Mouse (Mus musculus) cerebellum, adult 2 months (tissue): ENCODE data around the gene Gm7030. TPM values are rescaled to one million over a fixed set of nuclear protein-coding genes. Genes with fewer than 3 reads are reported as not detected.
"Not testable (repeated sequence)": the region's sequence is repeated elsewhere in the genome, so short reads cannot be mapped to it uniquely, and the experiment has no call there.

ENCODE experiments used
- DNase-seq, 2 experiments: peaks; one replicate each; pipeline ENCODE4 v3.0.0; 2021
- H3K27ac ChIP-seq: fragments of 200-500 bp; 2 replicates; pipeline ENCODE4 v1.5.1; 2012; ENCODE audit warnings: low read length, control low read depth, inconsistent platforms; ENCODE audit not compliant: insufficient read depth
- H3K27me3 ChIP-seq: fragments of 200-500 bp; 2 replicates; pipeline ENCODE4 v1.6.1; 2012; ENCODE audit warnings: inconsistent platforms, mild to moderate bottlenecking, low read length, moderate library complexity; ENCODE audit not compliant: control insufficient read depth, insufficient read depth
- H3K4me1 ChIP-seq: fragments of 200-500 bp; 2 replicates; pipeline ENCODE4 v1.6.1; 2011; ENCODE audit warnings: low read length; ENCODE audit not compliant: control insufficient read depth, insufficient read depth
- H3K4me3 ChIP-seq: fragments of 200-500 bp; replicated peaks from 2 replicates; pipeline ENCODE3; 2011; ENCODE audit warnings: mild to moderate bottlenecking, low read depth, low read length, control low read depth; ENCODE audit not compliant: insufficient read depth
- CTCF ChIP-seq: fragments of 200-500 bp; IDR thresholded peaks from 2 replicates; pipeline ENCODE4 v1.5.1; 2011; ENCODE audit warnings: low read depth, mild to moderate bottlenecking, control low read depth, low read length, moderate library complexity, borderline replicate concordance; ENCODE audit not compliant: insufficient read depth
- POLR2A ChIP-seq: fragments of 200-500 bp; IDR thresholded peaks from 2 replicates; pipeline ENCODE4 v1.6.1; 2011; ENCODE audit warnings: low read length, control low read depth, borderline replicate concordance; ENCODE audit not compliant: insufficient read depth
- WGBS: fragments of 180-500 bp; shearing (Covaris S2); methylation state at CpG from one replicate; pipeline ENCODE4 v1.1.7; 2018; 5-methylcytosine and 5-hydroxymethylcytosine counted together
- polyA plus RNA-seq: library from polyadenylated mRNA; depleted of rRNA; stranded (reverse); fragments of >200 nt; gene quantifications from 2 replicates; pipeline ENCODE4 v1.2.3, GENCODE M21; 2012

The Gm7030 gene
- polyA plus RNA-seq, 1 experiment, result not detected

DNA sequence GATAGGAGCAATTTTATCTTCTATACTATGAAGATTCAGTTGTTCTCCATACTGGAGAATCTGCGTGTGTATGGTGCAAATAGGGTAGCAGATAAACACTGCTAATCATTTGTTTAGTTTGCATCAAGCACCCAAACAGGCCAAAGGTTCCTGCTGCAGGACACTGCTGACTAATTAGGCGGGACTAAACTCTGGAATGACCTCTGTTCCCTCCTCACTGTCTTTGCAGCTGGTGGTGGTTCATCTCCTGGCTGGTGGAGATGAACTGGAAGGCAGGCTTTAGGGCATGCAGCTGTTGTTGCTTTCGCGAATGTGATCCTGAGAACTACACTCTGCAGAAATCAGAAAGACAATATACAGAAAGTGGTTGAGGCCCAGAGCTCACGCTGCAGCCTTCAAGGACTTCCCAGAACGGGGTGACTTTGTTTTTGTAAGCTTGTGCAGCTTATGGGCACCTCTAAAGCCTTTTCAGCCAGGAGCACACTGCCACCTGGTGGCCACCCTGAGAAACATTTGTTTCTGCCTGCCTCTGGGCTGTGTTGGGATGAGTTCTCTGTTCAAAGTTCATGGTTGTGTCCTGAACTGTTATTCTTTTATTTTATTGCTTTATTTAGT lies 15.1 kb downstream of the Gm7030 start:
- DNase-seq, result peak; percentile 13 to 38

GRCm38 (mm10) chr17:36111510-36111868 lies 17.7 kb downstream of the Gm7030 start:
- not testable (repeated sequence) for H3K4me3 ChIP-seq, DNase-seq
- WGBS, result under 1% methylated on average over 10 of the region's 10 CpGs

More for the DNA sequence above, 15.1 kb downstream of the Gm7030 start:
- not testable (repeated sequence) for H3K27me3 ChIP-seq, H3K4me3 ChIP-seq, H3K27ac ChIP-seq, H3K4me1 ChIP-seq
- WGBS, result 20% methylated on average over 6 of the region's 6 CpGs
- peak; percentile 46; the same call in 1 of the 2 replicates for TF ChIP-seq CTCF

DNA sequence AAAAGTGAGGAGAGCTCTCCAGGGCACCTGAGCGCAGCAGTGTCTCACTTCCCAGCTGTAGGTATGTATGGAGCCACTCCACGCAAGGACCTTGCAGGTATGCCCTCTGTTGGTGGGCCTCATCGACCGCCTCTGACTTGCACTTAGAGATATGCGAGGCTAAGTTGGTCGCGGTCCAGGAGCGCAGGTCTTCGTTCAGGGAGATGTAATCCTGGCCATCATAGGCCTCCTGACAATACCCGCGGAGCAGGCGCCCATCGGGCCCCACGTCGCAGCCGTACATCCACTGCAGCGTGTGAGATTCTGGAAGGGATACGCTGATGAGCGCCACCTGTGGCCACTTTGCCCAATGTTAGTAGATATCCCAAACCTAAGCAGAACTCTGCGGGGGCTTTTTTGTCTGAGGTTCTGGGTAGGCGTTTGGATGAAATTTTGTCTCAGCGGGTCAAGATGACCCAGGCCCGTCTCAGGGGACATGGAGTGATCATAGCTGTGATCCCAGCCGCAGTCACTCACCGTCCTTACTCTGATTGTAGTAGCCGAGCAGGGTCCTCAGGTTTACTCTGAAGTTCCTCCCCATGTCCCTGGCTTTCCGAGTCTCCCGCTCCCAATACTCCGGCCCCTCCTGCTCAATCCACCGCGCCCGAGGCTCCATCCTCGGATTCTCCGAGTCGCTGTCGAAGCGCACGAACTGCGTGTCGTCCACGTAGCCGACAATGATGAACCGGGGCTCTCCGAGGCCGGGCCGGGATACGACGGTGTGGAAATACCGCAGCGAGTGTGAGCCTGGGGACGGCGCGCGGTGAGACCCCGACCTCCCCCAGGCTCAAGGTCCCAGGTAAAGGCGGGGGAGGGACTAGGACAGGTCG lies 18.4 kb downstream of the Gm7030 start:
- not testable (repeated sequence) for H3K27ac ChIP-seq, H3K4me3 ChIP-seq, H3K4me1 ChIP-seq, H3K27me3 ChIP-seq
- TF ChIP-seq CTCF, result peak; percentile 22; the same call in 1 of the 2 replicates
- under 1% methylated on average over 57 of the region's 57 CpGs for WGBS
- DNase-seq, result peak in 1 of 2 experiments; percentile 19

More at GRCm38 (mm10) chr17:36111510-36111868, 17.7 kb downstream of the Gm7030 start:
- H3K27ac ChIP-seq, H3K4me1 ChIP-seq, H3K27me3 ChIP-seq: not testable (repeated sequence)

- H3K4me1 ChIP-seq, H3K4me3 ChIP-seq, DNase-seq, H3K27ac ChIP-seq, H3K27me3 ChIP-seq: not testable (repeated sequence)
- WGBS, result 44% methylated on average over 3 of the region's 3 CpGs
Observed at GRCm38 (mm10) chr17:36110129-36110528, 19.1 kb downstream of the Gm7030 start.

DNA sequence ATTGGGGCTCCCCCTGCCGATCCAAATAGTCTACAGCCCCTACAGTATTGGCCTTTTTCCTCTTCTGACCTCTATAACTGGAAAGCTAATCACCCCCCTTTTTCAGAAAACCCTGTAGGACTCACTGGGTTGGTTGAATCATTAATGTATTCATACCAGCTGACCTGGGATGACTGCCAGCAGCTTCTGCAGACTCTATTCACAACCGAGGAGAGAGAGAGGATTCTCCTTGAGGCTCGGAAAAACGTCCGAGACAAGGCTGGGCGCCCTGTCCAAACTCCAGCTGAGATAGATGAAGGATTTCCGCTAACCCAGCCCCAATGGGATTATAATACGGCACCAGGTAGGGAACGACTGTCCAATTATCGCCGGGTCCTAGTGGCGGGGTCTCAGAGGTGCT lies 27.1 kb downstream of the Gm7030 start:
- 46% methylated on average over 12 of the region's 12 CpGs for WGBS
- H3K4me3 ChIP-seq, H3K27me3 ChIP-seq, H3K27ac ChIP-seq, H3K4me1 ChIP-seq: not testable (repeated sequence)
- peak in 1 of 2 experiments; percentile 18 for DNase-seq

DNA sequence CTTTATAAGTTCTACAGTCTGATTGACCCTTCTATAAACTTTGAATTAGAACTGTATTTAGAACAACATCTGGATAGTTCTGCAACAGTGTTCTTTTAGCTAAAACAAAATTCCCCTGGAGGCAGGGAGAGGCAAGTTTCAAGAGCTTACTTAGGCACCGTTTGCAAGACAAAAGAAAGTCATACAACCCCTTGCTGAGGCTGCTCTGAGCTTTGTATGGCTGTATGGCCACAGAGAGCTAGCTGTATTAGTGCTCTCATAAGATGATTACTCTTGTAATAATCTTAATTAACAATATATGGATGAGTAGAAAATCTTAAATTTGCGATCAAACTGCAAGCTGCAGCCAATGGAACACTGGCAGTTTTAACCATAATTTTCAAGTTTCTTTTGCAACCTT lies 29.6 kb downstream of the Gm7030 start:
- H3K4me3 ChIP-seq, H3K27me3 ChIP-seq, H3K4me1 ChIP-seq, H3K27ac ChIP-seq, DNase-seq: not testable (repeated sequence)
- 47% methylated on average over 2 of the region's 2 CpGs for WGBS

- WGBS, result 30% methylated on average over 3 of the region's 3 CpGs
- Histone ChIP-seq H3K27ac (no peak overlapping the region), H3K4me1 (no peaks in the 10 kb centered on the region), H3K27me3 (no peaks in the 10 kb centered on the region), H3K4me3 (no peak overlapping the region)
- TF ChIP-seq CTCF, result no peak
- TF ChIP-seq POLR2A, result no peak
- DNase-seq, result no peak
Observed at GRCm38 (mm10) chr17:36093936-36094335, 35.3 kb downstream of the Gm7030 start.

- not testable (repeated sequence) for DNase-seq, H3K4me3 ChIP-seq, H3K27ac ChIP-seq, H3K4me1 ChIP-seq, H3K27me3 ChIP-seq
Observed at GRCm38 (mm10) chr17:36092520-36092919, 36.7 kb downstream of the Gm7030 start.

DNA sequence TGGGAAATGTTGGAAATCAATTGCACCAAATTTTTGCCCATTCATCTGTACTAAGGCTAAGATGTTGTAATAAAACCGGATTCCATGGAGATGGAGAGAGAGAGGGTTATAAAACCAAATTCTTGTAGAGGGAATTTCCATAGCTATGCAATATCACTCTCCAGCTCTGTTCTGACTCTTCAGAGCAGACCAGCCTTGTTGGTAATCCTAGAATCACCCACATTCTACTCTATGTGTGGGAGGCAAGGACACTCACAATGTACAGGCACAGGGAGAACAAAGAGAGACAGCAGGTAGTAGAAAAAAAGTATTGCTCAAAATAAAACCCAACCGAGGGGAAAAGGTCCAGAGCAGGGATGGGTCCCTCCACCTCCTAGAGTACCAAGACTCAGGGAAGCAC lies 37.3 kb downstream of the Gm7030 start:
- not testable (repeated sequence) for H3K4me1 ChIP-seq, H3K27me3 ChIP-seq, DNase-seq, H3K27ac ChIP-seq, H3K4me3 ChIP-seq
- no CpG with 5 or more reads among the region's 2 CpGs for WGBS

DNA sequence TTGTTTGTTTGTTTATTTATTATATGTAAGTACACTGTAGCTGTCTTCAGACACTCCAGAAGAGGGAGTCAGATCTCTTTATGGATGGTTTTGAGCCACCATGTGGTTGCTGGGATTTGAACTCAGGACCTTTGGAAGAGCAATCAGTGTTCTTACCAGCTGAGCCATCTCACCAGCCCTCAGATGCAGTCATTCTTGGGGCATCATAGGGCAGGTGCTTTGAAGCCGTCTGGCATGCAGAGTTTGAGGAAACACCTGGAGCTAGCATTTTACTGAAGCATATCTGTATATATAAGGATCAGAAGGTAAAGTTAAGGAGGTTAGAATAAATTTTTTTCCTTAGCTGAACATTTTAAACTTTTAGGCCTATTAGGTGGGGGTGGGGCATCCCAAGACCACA lies 43.2 kb downstream of the Gm7030 start:
- 80% methylated on average over 1 of the region's 1 CpGs for WGBS
- not testable (repeated sequence) for H3K4me3 ChIP-seq, DNase-seq, H3K4me1 ChIP-seq, H3K27ac ChIP-seq, H3K27me3 ChIP-seq
